Mouse (Mus musculus) hindbrain, embryonic 10.5 days (tissue): Measurements from ENCODE around the gene Tulp4. TPM values are rescaled to one million over a fixed set of nuclear protein-coding genes. Genes with fewer than 3 reads are reported as not detected.

Experiments used
- DNase-seq: peaks from one replicate; pipeline ENCODE4 v3.0.0-alpha.2; 2017; ENCODE audit warnings: low spot score
- H3K27ac ChIP-seq: fragments of 300-500 bp; sonication (generic); 2 replicates; pipeline ENCODE4 v1.5.1; 2016; ENCODE audit warnings: mild to moderate bottlenecking, moderate library complexity
- H3K27me3 ChIP-seq: fragments of 300-500 bp; sonication (generic); 2 replicates; pipeline ENCODE4 v1.6.1; 2016; ENCODE audit warnings: mild to moderate bottlenecking; ENCODE audit not compliant: poor library complexity, insufficient read depth, severe bottlenecking
- H3K36me3 ChIP-seq: fragments of 300-500 bp; sonication (generic); 2 replicates; pipeline ENCODE4 v1.6.1; 2016; ENCODE audit warnings: mild to moderate bottlenecking, moderate library complexity
- H3K4me1 ChIP-seq: fragments of 300-500 bp; sonication (generic); replicated peaks from 2 replicates; pipeline ENCODE4 v1.6.1; 2016; ENCODE audit warnings: mild to moderate bottlenecking
- H3K4me3 ChIP-seq: fragments of 300-500 bp; sonication (generic); 2 replicates; pipeline ENCODE4 v1.5.1; 2016; ENCODE audit warnings: mild to moderate bottlenecking, moderate library complexity
- H3K9me3 ChIP-seq: fragments of 300-500 bp; sonication (generic); 2 replicates; pipeline ENCODE4 v1.6.1; 2016; ENCODE audit warnings: mild to moderate bottlenecking, moderate library complexity
- WGBS: fragments of 180-500 bp; shearing (Covaris S2); methylation state at CpG from one replicate; pipeline ENCODE4 v1.1.7; 2016; 5-methylcytosine and 5-hydroxymethylcytosine counted together
- polyA plus RNA-seq: library from polyadenylated mRNA; unstranded; fragments of >200 nt; fragmentation: Nextera tagmentation; extraction: Ambion mirVana; gene quantifications from 2 replicates; pipeline ENCODE4 v1.2.1, GENCODE M21; 2016

The Tulp4 gene
- polyA plus RNA-seq, 1 experiment from 2014 or later, result 134 TPM

GRCm38 (mm10) chr17:6174574-6174973, 68.3 kb downstream of the Tulp4 start:
- Histone ChIP-seq H3K9me3 (peaks cover 6% of the 10 kb centered on the region), H3K4me1 (peaks cover 17% of the 10 kb centered on the region), H3K4me3 (no peak overlapping the region), H3K36me3 (peaks cover 48% of the 10 kb centered on the region), H3K27ac (no peak overlapping the region), H3K27me3 (no peaks in the 10 kb centered on the region)
- 84% methylated on average over 1 of the region's 1 CpGs for WGBS
- no peak for DNase-seq

GRCm38 (mm10) chr17:6178564-6179267, 72.5 kb downstream of the Tulp4 start:
- Histone ChIP-seq H3K27ac (no peak overlapping the region), H3K36me3 (peaks cover 62% of the 10 kb centered on the region), H3K27me3 (no peaks in the 10 kb centered on the region), H3K4me1 (peaks cover 11% of the 10 kb centered on the region), H3K9me3 (peaks cover 6% of the 10 kb centered on the region), H3K4me3 (no peak overlapping the region)
- 80% methylated on average over 6 of the region's 6 CpGs for WGBS
- DNase-seq, result no peak

GRCm38 (mm10) chr17:6179389-6179788, 73.2 kb downstream of the Tulp4 start:
- Histone ChIP-seq H3K9me3 (peaks cover 6% of the 10 kb centered on the region), H3K4me1 (peaks cover 11% of the 10 kb centered on the region), H3K4me3 (no peak overlapping the region), H3K27ac (no peak overlapping the region), H3K36me3 (peaks cover 66% of the 10 kb centered on the region), H3K27me3 (no peaks in the 10 kb centered on the region)
- DNase-seq, result no peak
- 47% methylated on average over 4 of the region's 4 CpGs for WGBS

GRCm38 (mm10) chr17:6180421-6180820, 74.2 kb downstream of the Tulp4 start:
- H3K36me3 ChIP-seq, result peaks cover 64% of the 10 kb centered on the region
- no peak for DNase-seq
- no peak overlapping the region for H3K4me3 ChIP-seq
- 83% methylated on average over 3 of the region's 3 CpGs for WGBS
- H3K4me1 ChIP-seq, result peaks cover 11% of the 10 kb centered on the region
- no peak overlapping the region for H3K27ac ChIP-seq
- no peaks in the 10 kb centered on the region for H3K27me3 ChIP-seq
- peaks cover 6% of the 10 kb centered on the region for H3K9me3 ChIP-seq

GRCm38 (mm10) chr17:6182715-6183114, 76.5 kb downstream of the Tulp4 start:
- Histone ChIP-seq H3K9me3 (no peaks in the 10 kb centered on the region), H3K27me3 (no peaks in the 10 kb centered on the region), H3K4me1 (peaks cover 11% of the 10 kb centered on the region), H3K4me3 (no peak overlapping the region), H3K36me3 (peaks cover 65% of the 10 kb centered on the region), H3K27ac (no peak overlapping the region)
- 75% methylated on average over 4 of the region's 4 CpGs for WGBS
- DNase-seq, result no peak

GRCm38 (mm10) chr17:6186651-6187050, 80.4 kb downstream of the Tulp4 start:
- Histone ChIP-seq H3K27ac (no peak overlapping the region), H3K4me1 (no peaks in the 10 kb centered on the region), H3K27me3 (no peaks in the 10 kb centered on the region), H3K36me3 (peaks cover 67% of the 10 kb centered on the region), H3K9me3 (no peaks in the 10 kb centered on the region), H3K4me3 (no peak overlapping the region)
- DNase-seq, result no peak
- 87% methylated on average over 4 of the region's 4 CpGs for WGBS

- Histone ChIP-seq H3K27me3 (no peaks in the 10 kb centered on the region), H3K27ac (no peak overlapping the region), H3K36me3 (peaks cover 70% of the 10 kb centered on the region), H3K4me3 (no peak overlapping the region), H3K4me1 (no peaks in the 10 kb centered on the region), H3K9me3 (no peaks in the 10 kb centered on the region)
- DNase-seq, result no peak
- WGBS, result 93% methylated on average over 8 of the region's 8 CpGs
Observed at GRCm38 (mm10) chr17:6187183-6187582, 80.9 kb downstream of the Tulp4 start.

GRCm38 (mm10) chr17:6189207-6189606, 83.0 kb downstream of the Tulp4 start:
- no peaks in the 10 kb centered on the region for H3K4me1 ChIP-seq
- H3K27me3 ChIP-seq, result no peaks in the 10 kb centered on the region
- peaks cover 85% of the 10 kb centered on the region for H3K36me3 ChIP-seq
- H3K9me3 ChIP-seq, result no peaks in the 10 kb centered on the region
- no peak for DNase-seq
- no peak overlapping the region for H3K27ac ChIP-seq
- 91% methylated on average over 5 of the region's 5 CpGs for WGBS
- no peak overlapping the region for H3K4me3 ChIP-seq

GRCm38 (mm10) chr17:6192275-6192674, 86.0 kb downstream of the Tulp4 start:
- DNase-seq, result no peak
- Histone ChIP-seq H3K9me3 (no peaks in the 10 kb centered on the region), H3K4me3 (no peak overlapping the region), H3K4me1 (no peaks in the 10 kb centered on the region), H3K36me3 (peaks cover 70% of the 10 kb centered on the region), H3K27ac (no peak overlapping the region), H3K27me3 (no peaks in the 10 kb centered on the region)
- WGBS, result 89% methylated on average over 6 of the region's 6 CpGs

- peaks cover 69% of the 10 kb centered on the region for H3K36me3 ChIP-seq
- DNase-seq, result no peak
- H3K9me3 ChIP-seq, result no peaks in the 10 kb centered on the region
- no peaks in the 10 kb centered on the region for H3K27me3 ChIP-seq
- H3K27ac ChIP-seq, result no peak overlapping the region
- no peak overlapping the region for H3K4me3 ChIP-seq
- whole genome bisulfite sequencing, result 88% methylated on average over 1 of the region's 1 CpGs
- no peaks in the 10 kb centered on the region for H3K4me1 ChIP-seq
Observed at GRCm38 (mm10) chr17:6195390-6195789, 89.2 kb downstream of the Tulp4 start.

- Histone ChIP-seq H3K27me3 (no peaks in the 10 kb centered on the region), H3K27ac (no peak overlapping the region), H3K36me3 (peaks cover 70% of the 10 kb centered on the region), H3K4me1 (no peaks in the 10 kb centered on the region), H3K4me3 (no peak overlapping the region), H3K9me3 (no peaks in the 10 kb centered on the region)
- DNase-seq, result no peak
- 67% methylated on average over 7 of the region's 7 CpGs for WGBS
Observed at GRCm38 (mm10) chr17:6197491-6197890, 91.3 kb downstream of the Tulp4 start.

- DNase-seq, result no peak
- Histone ChIP-seq H3K27me3 (no peaks in the 10 kb centered on the region), H3K36me3 (peaks cover 70% of the 10 kb centered on the region), H3K27ac (no peak overlapping the region), H3K9me3 (no peaks in the 10 kb centered on the region), H3K4me3 (no peak overlapping the region), H3K4me1 (no peaks in the 10 kb centered on the region)
- WGBS, result 90% methylated on average over 6 of the region's 6 CpGs
Observed at GRCm38 (mm10) chr17:6198670-6199069, 92.4 kb downstream of the Tulp4 start.

GRCm38 (mm10) chr17:6199166-6199565, 92.9 kb downstream of the Tulp4 start:
- no peaks in the 10 kb centered on the region for H3K27me3 ChIP-seq
- DNase-seq, result no peak
- no peaks in the 10 kb centered on the region for H3K4me1 ChIP-seq
- peaks cover 65% of the 10 kb centered on the region for H3K36me3 ChIP-seq
- no peak overlapping the region for H3K4me3 ChIP-seq
- H3K27ac ChIP-seq, result no peak overlapping the region
- 68% methylated on average over 4 of the region's 4 CpGs for WGBS
- H3K9me3 ChIP-seq, result no peaks in the 10 kb centered on the region
